Mouse (Mus musculus) gastrocnemius, adult 2 months (tissue): ENCODE results near the gene Nek6. TPM values are rescaled to one million over a fixed set of nuclear protein-coding genes. Genes with fewer than 3 reads are reported as not detected.

Experiments used
- DNase-seq: peaks from one replicate; pipeline ENCODE4 v3.0.0; 2022
- H3K27ac ChIP-seq: fragments of 200-600 bp; 2 replicates; pipeline ENCODE4 v1.8.1; 2022; ENCODE audit warnings: mild to moderate bottlenecking
- H3K4me3 ChIP-seq: fragments of 200-600 bp; 2 replicates; pipeline ENCODE4 v1.8.1; 2022; ENCODE audit warnings: mild to moderate bottlenecking, moderate library complexity
- CTCF ChIP-seq: fragments of 200-600 bp; IDR thresholded peaks from 2 replicates; pipeline ENCODE4 v1.8.1; 2022; ENCODE audit warnings: antibody characterized with exemption, mild to moderate bottlenecking, moderate library complexity
- intact Hi-C: fragments of 180-260 bp; cut with DNase I; formaldehyde crosslinking; loops from one replicate; pipeline ENCODE4 v1.15.1; 2025
- total RNA-seq, 2 experiments: library from RNA; stranded (reverse); gene quantifications; 2 replicates each; pipeline ENCODE4 v1.2.3; 2021

Nek6 gene
- total RNA-seq, 2 experiments from 2014 or later, result 4.9 to 10.7 TPM

- intact Hi-C loops, result no loop called here
- Histone ChIP-seq H3K27ac (no peak overlapping the region), H3K4me3 (no peak overlapping the region)
- DNase-seq, result no peak
- no peak for TF ChIP-seq CTCF
These were observed 67.4 kb downstream of the Nek6 start for GRCm38 (mm10) chr2:38578602-38579521.

GRCm38 (mm10) chr2:38579528-38579927, 68.1 kb downstream of the Nek6 start:
- Histone ChIP-seq H3K27ac (no peak overlapping the region), H3K4me3 (no peak overlapping the region)
- intact Hi-C loops, result no loop called here
- no peak for TF ChIP-seq CTCF
- DNase-seq, result no peak

GRCm38 (mm10) chr2:38583982-38584381, 72.5 kb downstream of the Nek6 start:
- Histone ChIP-seq H3K4me3 (no peak overlapping the region), H3K27ac (no peak overlapping the region)
- DNase-seq, result no peak
- intact Hi-C loops, result no loop called here
- TF ChIP-seq CTCF, result no peak

GRCm38 (mm10) chr2:38584514-38585378, 73.3 kb downstream of the Nek6 start:
- no peak overlapping the region for H3K4me3 ChIP-seq
- H3K27ac ChIP-seq, result no peak overlapping the region
- intact Hi-C loops, result no loop called here
- no peak for DNase-seq
- TF ChIP-seq CTCF, result no peak

- no peak for DNase-seq
- intact Hi-C loops, result no loop called here
- no peak for TF ChIP-seq CTCF
- no peak overlapping the region for H3K27ac ChIP-seq
- H3K4me3 ChIP-seq, result no peak overlapping the region
These were observed 73.9 kb downstream of the Nek6 start for GRCm38 (mm10) chr2:38585379-38585736.

GRCm38 (mm10) chr2:38586733-38587132, 75.3 kb downstream of the Nek6 start:
- no peak for DNase-seq
- intact Hi-C loops, result no loop called here
- TF ChIP-seq CTCF, result no peak
- H3K4me3 ChIP-seq, result no peak overlapping the region
- H3K27ac ChIP-seq, result no peak overlapping the region

GRCm38 (mm10) chr2:38591751-38592459, 80.5 kb downstream of the Nek6 start:
- intact Hi-C loops, result loop anchor here (1.0 kb wide), 1 partner anchor 162 kb away; no protein-coding TSS in a partner anchor
- no peak overlapping the region for H3K27ac ChIP-seq
- H3K4me3 ChIP-seq, result no peak overlapping the region
- peak; percentile 65 for TF ChIP-seq CTCF
- DNase-seq, result no peak

- TF ChIP-seq CTCF, result no peak
- H3K4me3 ChIP-seq, result no peak overlapping the region
- intact Hi-C loops, result no loop called here
- DNase-seq, result no peak
- H3K27ac ChIP-seq, result no peak overlapping the region
These were observed 83.4 kb downstream of the Nek6 start for GRCm38 (mm10) chr2:38594874-38595273.

- no peak for DNase-seq
- TF ChIP-seq CTCF, result peak; percentile 37; the same call in 1 of the 2 replicates
- Histone ChIP-seq H3K27ac (no peak overlapping the region), H3K4me3 (no peak overlapping the region)
- intact Hi-C loops, result no loop called here
These were observed 86.5 kb downstream of the Nek6 start for GRCm38 (mm10) chr2:38597896-38598295.

GRCm38 (mm10) chr2:38598395-38598794, 87.0 kb downstream of the Nek6 start:
- Histone ChIP-seq H3K27ac (no peak overlapping the region), H3K4me3 (no peak overlapping the region)
- intact Hi-C loops, result no loop called here
- TF ChIP-seq CTCF, result no peak
- no peak for DNase-seq

GRCm38 (mm10) chr2:38600842-38601241, 89.4 kb downstream of the Nek6 start:
- intact Hi-C loops, result no loop called here
- Histone ChIP-seq H3K4me3 (no peak overlapping the region), H3K27ac (peak overlapping the region; percentile 46)
- no peak for DNase-seq
- TF ChIP-seq CTCF, result no peak

GRCm38 (mm10) chr2:38607716-38608115, 96.3 kb downstream of the Nek6 start:
- no peak overlapping the region for H3K4me3 ChIP-seq
- H3K27ac ChIP-seq, result peak overlapping the region; percentile 28; the same call in 1 of the 2 replicates
- intact Hi-C loops, result no loop called here
- DNase-seq, result no peak
- no peak for TF ChIP-seq CTCF
